Mouse (Mus musculus) naive thymus-derived CD4-positive, alpha-beta T cell, adult 2 months (primary cell): ENCODE data around the gene Pax2.

ENCODE experiments used
- DNase-seq: peaks from one replicate; pipeline ENCODE4 v3.0.0-alpha.2; 2011; ENCODE audit warnings: low read depth

Gene Pax2

GRCm38 (mm10) chr19:44755693-44756420, at the start of gene Pax2:
Gene Pax2 (plus strand): TSS chr19:44756045.
- DNase-seq: no peak

- no peak for DNase-seq
These were observed 47.0 kb upstream of the Pax2 start for GRCm38 (mm10) chr19:44708885-44709284.

- DNase-seq: no peak
These were observed 38.9 kb upstream of the Pax2 start for GRCm38 (mm10) chr19:44716731-44717600.

GRCm38 (mm10) chr19:44719292-44720193, 36.3 kb upstream of the Pax2 start:
- DNase-seq: no peak

GRCm38 (mm10) chr19:44720194-44720521, 35.7 kb upstream of the Pax2 start:
- DNase-seq: no peak

- no peak for DNase-seq
These were observed 32.0 kb upstream of the Pax2 start for GRCm38 (mm10) chr19:44723611-44724440.

GRCm38 (mm10) chr19:44725951-44726791, 29.7 kb upstream of the Pax2 start:
- peak; percentile 33 for DNase-seq

- DNase-seq: no peak
These were observed 21.7 kb upstream of the Pax2 start for GRCm38 (mm10) chr19:44734116-44734515.

GRCm38 (mm10) chr19:44734682-44735081, 21.2 kb upstream of the Pax2 start:
- no peak for DNase-seq

- DNase-seq: no peak
These were observed 15.5 kb upstream of the Pax2 start for GRCm38 (mm10) chr19:44740300-44740699.

GRCm38 (mm10) chr19:44741091-44741763, 14.6 kb upstream of the Pax2 start:
- no peak for DNase-seq

GRCm38 (mm10) chr19:44741764-44742127, 14.1 kb upstream of the Pax2 start:
- DNase-seq: no peak

GRCm38 (mm10) chr19:44742131-44743020, 13.5 kb upstream of the Pax2 start:
- DNase-seq: no peak

- DNase-seq: no peak
These were observed 12.8 kb upstream of the Pax2 start for GRCm38 (mm10) chr19:44743021-44743415.

- no peak for DNase-seq
These were observed 11.8 kb upstream of the Pax2 start for GRCm38 (mm10) chr19:44743961-44744520.

GRCm38 (mm10) chr19:44745741-44746140, 10.1 kb upstream of the Pax2 start:
- no peak for DNase-seq

GRCm38 (mm10) chr19:44746541-44747024, 9.3 kb upstream of the Pax2 start:
- no peak for DNase-seq

- DNase-seq: no peak
These were observed 8.4 kb upstream of the Pax2 start for GRCm38 (mm10) chr19:44747471-44747870.
